8 mouse cellular contexts compared by ENCODE assay signal in the genomic region with DNA sequence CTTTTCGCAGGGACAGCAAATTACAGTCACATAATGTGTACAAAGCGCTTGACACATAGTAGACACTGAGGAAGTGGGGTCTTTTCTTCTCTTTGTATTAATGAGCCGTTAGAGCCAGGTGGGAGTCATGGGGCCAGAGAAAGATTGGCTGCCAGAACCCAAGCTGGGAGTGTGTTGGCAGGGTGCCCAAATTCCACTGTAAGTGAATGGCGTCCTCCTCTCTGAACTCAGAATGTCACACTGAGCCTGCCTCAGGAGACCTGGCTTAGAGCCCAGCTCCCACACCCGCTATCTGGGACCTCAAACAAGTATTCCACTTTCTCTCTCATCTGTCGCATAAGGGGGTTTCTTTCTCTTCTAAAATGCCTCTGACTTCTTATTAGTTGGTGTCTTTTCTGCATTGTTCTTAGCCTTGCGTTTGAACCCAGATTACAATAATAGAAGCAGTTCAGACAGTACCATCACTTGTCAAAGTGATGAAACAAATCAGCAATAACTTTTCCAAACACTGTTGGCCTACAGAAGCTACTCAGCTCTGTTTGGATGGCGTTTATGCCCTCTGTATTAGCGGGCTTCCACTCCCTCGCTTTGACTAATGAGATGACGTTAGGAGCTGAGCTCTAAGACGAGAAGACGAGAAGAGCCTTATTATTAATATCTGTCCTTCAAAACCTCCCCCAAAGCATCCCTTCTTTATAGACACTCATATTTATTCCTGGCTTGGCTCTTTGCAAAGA. TPM values are rescaled to one million over a fixed set of nuclear protein-coding genes. Genes with fewer than 3 reads are reported as not detected.
DNase-seq lines count a peak whose midpoint lies in the region; ATAC-seq and TF ChIP-seq lines count a peak whose summit lies in the region.

No protein-coding gene starts in this region.

- no peak for ATAC-seq in liver, embryonic 11.5 days (replicated peaks; ENCODE audit: low FRiP score)
- ATAC-seq in intestine, embryonic 15.5 days = peak; percentile 64
- peak; percentile 84 for ATAC-seq in limb, embryonic 14.5 days (ENCODE audit: low FRiP score, low read depth)

- no peak overlapping the region for H3K4me2 ChIP-seq in liver, embryonic 11.5 days
- 0 out of 2 replicates have a peak overlapping the region, but pooled peaks have one; percentile 2 for H3K4me2 ChIP-seq in intestine, embryonic 15.5 days (replicated peaks)
- H3K4me2 ChIP-seq in limb, embryonic 14.5 days (replicated peaks; ENCODE audit: low read depth, low read length, severe bottlenecking) = peak overlapping the region; percentile 25

- H3K9me3 ChIP-seq in liver, embryonic 11.5 days (ENCODE audit: control insufficient read depth, low read length) = no peaks in the 10 kb centered on the region
- H3K9me3 ChIP-seq in intestine, embryonic 15.5 days = no peaks in the 10 kb centered on the region
- H3K9me3 ChIP-seq in limb, embryonic 14.5 days (ENCODE audit: control insufficient read depth, low read length) = no peaks in the 10 kb centered on the region

- TF ChIP-seq CTCF in cerebellum, adult 2 months (IDR thresholded peaks at IDR 0.05; ENCODE audit: borderline replicate concordance, insufficient read depth, low read depth, low read length) = no peak

- H3K27ac ChIP-seq in liver, embryonic 11.5 days (ENCODE audit: low read depth, low read length) = no peak overlapping the region
- H3K27ac ChIP-seq in cerebellum, adult 2 months (ENCODE audit: insufficient read depth, low read length) = no peak overlapping the region
- no peak overlapping the region for H3K27ac ChIP-seq in intestine, embryonic 15.5 days
- 0 out of 2 replicates have a peak overlapping the region, but pooled peaks have one; percentile 22 for H3K27ac ChIP-seq in limb, embryonic 14.5 days (replicated peaks; ENCODE audit: low read depth, low read length)

- 56% methylated on average over 13 of the region's 13 CpGs for WGBS in liver, embryonic 11.5 days
- 5% methylated on average over 13 of the region's 13 CpGs for WGBS in cerebellum, adult 2 months
- 32% methylated on average over 13 of the region's 13 CpGs for WGBS in intestine, embryonic 15.5 days
- 18% methylated on average over 13 of the region's 13 CpGs for WGBS in limb, embryonic 14.5 days

- no peaks in the 10 kb centered on the region; the same call in 1 of the 2 replicates for H3K4me1 ChIP-seq in liver, embryonic 11.5 days (replicated peaks; ENCODE audit: control insufficient read depth, insufficient read depth, low read length)
- no peaks in the 10 kb centered on the region for H3K4me1 ChIP-seq in cerebellum, adult 2 months (ENCODE audit: control insufficient read depth, insufficient read depth, low read length)
- peaks cover 6% of the 10 kb centered on the region; the same call in 1 of the 2 replicates for H3K4me1 ChIP-seq in intestine, embryonic 15.5 days (replicated peaks)
- H3K4me1 ChIP-seq in limb, embryonic 14.5 days (ENCODE audit: control insufficient read depth, insufficient read depth, low read length) = peaks cover 27% of the 10 kb centered on the region

- H3K36me3 ChIP-seq in liver, embryonic 11.5 days (ENCODE audit: control insufficient read depth, insufficient read depth, low read length) = no peaks in the 10 kb centered on the region
- no peaks in the 10 kb centered on the region for H3K36me3 ChIP-seq in intestine, embryonic 15.5 days
- H3K36me3 ChIP-seq in limb, embryonic 14.5 days (ENCODE audit: control insufficient read depth, insufficient read depth, low read length) = no peaks in the 10 kb centered on the region

- no peak for TF ChIP-seq POLR2A in cerebellum, adult 2 months (IDR thresholded peaks at IDR 0.05; ENCODE audit: borderline replicate concordance, insufficient read depth, low read length)
- no peak for TF ChIP-seq POLR2A in limb, embryonic 14.5 days (IDR thresholded peaks at IDR 0.05; ENCODE audit: borderline replicate concordance, extremely low read depth, insufficient read depth, insufficient read length)

- no peak overlapping the region for H3K9ac ChIP-seq in liver, embryonic 11.5 days (ENCODE audit: low read depth, low read length)
- H3K9ac ChIP-seq in intestine, embryonic 15.5 days = no peak overlapping the region
- no peak overlapping the region for H3K9ac ChIP-seq in limb, embryonic 14.5 days (ENCODE audit: low read depth, low read length, severe bottlenecking)

- H3K4me3 ChIP-seq in liver, embryonic 11.5 days (ENCODE audit: low read depth, low read length) = no peak overlapping the region
- H3K4me3 ChIP-seq in cerebellum, adult 2 months (replicated peaks; ENCODE audit: insufficient read depth, low read depth, low read length) = no peak overlapping the region
- no peak overlapping the region for H3K4me3 ChIP-seq in intestine, embryonic 15.5 days (replicated peaks)
- no peak overlapping the region for H3K4me3 ChIP-seq in limb, embryonic 14.5 days (replicated peaks; ENCODE audit: low read length)

- H3K27me3 ChIP-seq in liver, embryonic 11.5 days (replicated peaks; ENCODE audit: control insufficient read depth, insufficient read depth, low read length) = no peaks in the 10 kb centered on the region
- no peaks in the 10 kb centered on the region; the same call in 1 of the 2 replicates for H3K27me3 ChIP-seq in cerebellum, adult 2 months (ENCODE audit: control insufficient read depth, insufficient read depth, low read length)
- no peaks in the 10 kb centered on the region for H3K27me3 ChIP-seq in intestine, embryonic 15.5 days (replicated peaks)
- H3K27me3 ChIP-seq in limb, embryonic 14.5 days (ENCODE audit: control insufficient read depth, insufficient read depth, low read length) = no peaks in the 10 kb centered on the region

- peak; percentile 73 for DNase-seq in liver
- DNase-seq in liver, embryonic 11.5 days (ENCODE audit: low spot score) = no peak
- DNase-seq in cerebellum, adult 2 months = peak; percentile 29 to 44
- peak; percentile 15 to 18 for DNase-seq in frontal cortex, postnatal 36 days (ENCODE audit: low spot score in 2 of 2)
- DNase-seq in limb, embryonic 14.5 days (ENCODE audit: low spot score) = peak; percentile 96
- peak; percentile 33 for DNase-seq in ovary, postnatal 10 days (ENCODE audit: low spot score)
- no peak for DNase-seq in yolk sac, embryonic 10.5 days (ENCODE audit: low spot score)

RNA-seq across cellular contexts. Expression of a gene that starts 21.9 kb away (rescaled TPM):
- polyA plus RNA-seq in liver, embryonic 11.5 days (2014; fragmentation: Nextera tagmentation; extraction: Ambion mirVana) = 1.8 and 2.5 TPM in 2 replicates
- polyA plus RNA-seq in cerebellum, adult 2 months (2012; rRNA removed) = 1.1 and 2.3 TPM in 2 replicates
- polyA plus RNA-seq in intestine, embryonic 15.5 days (2015; fragmentation: Nextera tagmentation; extraction: Ambion mirVana) = 0.29 and 0.57 TPM in 2 replicates
- polyA plus RNA-seq in limb, embryonic 14.5 days (2012; rRNA removed) = 54.3 and 63.7 TPM in 2 replicates
- 75.1 and 81.1 TPM in 2 replicates for polyA plus RNA-seq in limb, embryonic 14.5 days (2014; fragmentation: Nextera tagmentation; extraction: Ambion mirVana)

Comparison
In these comparisons a context has a peak if more than half of its experiments do, and no peak if none do; other contexts are left out.
1. DNase-seq: peak in liver (single experiment), cerebellum, adult 2 months (2 of 2), frontal cortex, postnatal 36 days (2 of 2), limb, embryonic 14.5 days (single experiment) and ovary, postnatal 10 days (single experiment); none in liver, embryonic 11.5 days (single experiment) and yolk sac, embryonic 10.5 days (single experiment).
2. RNA of a gene that starts 21.9 kb away (polyA plus RNA-seq): 54.3 to 81.1 TPM in limb, embryonic 14.5 days; 1.8 to 2.5 TPM in liver, embryonic 11.5 days, 1.1 to 2.3 TPM in cerebellum, adult 2 months and 0.29 to 0.57 TPM in intestine, embryonic 15.5 days; every median in the first group is over 10 times any median in the second.